Mouse (Mus musculus): ENCODE results near the gene Tbx3. TPM values are rescaled to one million over a fixed set of nuclear protein-coding genes. Genes with fewer than 3 reads are reported as not detected.

The Tbx3 gene
- polyA plus RNA-seq, 1 experiment from 2014 or later = 10.5 TPM

- Histone ChIP-seq H3K9me3 (ENCODE audit: control insufficient read depth, low read length) (no peaks in the 10 kb centered on the region; the same call in 1 of the 2 replicates), H3K27me3 (ENCODE audit: control insufficient read depth, insufficient read depth, low read length) (peaks cover 40% of the 10 kb centered on the region), H3K4me2 (ENCODE audit: low read depth) (no peak overlapping the region), H3K36me3 (ENCODE audit: control insufficient read depth, insufficient read depth, low read length) (no peaks in the 10 kb centered on the region), H3K9ac (ENCODE audit: low read length) (no peak overlapping the region), H3K27ac (ENCODE audit: low read depth, low read length) (no peak overlapping the region), H3K4me1 (ENCODE audit: control insufficient read depth, insufficient read depth, low read length) (no peaks in the 10 kb centered on the region), H3K4me3 (ENCODE audit: low read depth, low read length) (no peak overlapping the region)
- no peak for ATAC-seq (ENCODE audit: insufficient read depth, low FRiP score, low TSS enrichment)
- peak; percentile 87 for DNase-seq (ENCODE audit: low spot score)
- WGBS = 13% methylated on average over 22 of the region's 22 CpGs
Observed at GRCm38 (mm10) chr5:119712679-119713246, 42.3 kb downstream of the Tbx3 start.

- Histone ChIP-seq H3K9me3 (ENCODE audit: control insufficient read depth, low read length) (no peaks in the 10 kb centered on the region), H3K4me2 (ENCODE audit: low read depth) (no peak overlapping the region), H3K4me3 (ENCODE audit: low read depth, low read length) (no peak overlapping the region), H3K9ac (ENCODE audit: low read length) (no peak overlapping the region), H3K27ac (ENCODE audit: low read depth, low read length) (no peak overlapping the region), H3K36me3 (ENCODE audit: control insufficient read depth, insufficient read depth, low read length) (no peaks in the 10 kb centered on the region), H3K27me3 (ENCODE audit: control insufficient read depth, insufficient read depth, low read length) (peaks cover 3% of the 10 kb centered on the region; the same call in 1 of the 2 replicates), H3K4me1 (ENCODE audit: control insufficient read depth, insufficient read depth, low read length) (no peaks in the 10 kb centered on the region)
- DNase-seq (ENCODE audit: low spot score) (no peak), ATAC-seq (ENCODE audit: insufficient read depth, low FRiP score, low TSS enrichment) (no peak)
- 7% methylated on average over 11 of the region's 11 CpGs for whole genome bisulfite sequencing
Observed at GRCm38 (mm10) chr5:119720471-119721265, 50.2 kb downstream of the Tbx3 start.

GRCm38 (mm10) chr5:119732978-119733377 lies 62.5 kb downstream of the Tbx3 start:
- H3K4me2 ChIP-seq (ENCODE audit: low read depth) = no peak overlapping the region
- no peak overlapping the region for H3K27ac ChIP-seq (ENCODE audit: low read depth, low read length)
- H3K9me3 ChIP-seq (ENCODE audit: control insufficient read depth, low read length) = no peaks in the 10 kb centered on the region
- ATAC-seq (ENCODE audit: insufficient read depth, low FRiP score, low TSS enrichment) (no peak), DNase-seq (ENCODE audit: low spot score) (no peak)
- H3K36me3 ChIP-seq (ENCODE audit: control insufficient read depth, insufficient read depth, low read length) = no peaks in the 10 kb centered on the region
- no peak overlapping the region for H3K9ac ChIP-seq (ENCODE audit: low read length)
- no peak overlapping the region for H3K4me3 ChIP-seq (ENCODE audit: low read depth, low read length)
- WGBS = 71% methylated on average over 7 of the region's 7 CpGs
- H3K4me1 ChIP-seq (ENCODE audit: control insufficient read depth, insufficient read depth, low read length) = no peaks in the 10 kb centered on the region
- no peaks in the 10 kb centered on the region for H3K27me3 ChIP-seq (ENCODE audit: control insufficient read depth, insufficient read depth, low read length)

Other genes with a start within 250 kb of the Tbx3 start
- gene Tbx5, start 162.0 kb downstream of the Tbx3 start, polyA plus RNA-seq (2014; fragmentation: Nextera tagmentation; extraction: Ambion mirVana) = 0.15 and 0.45 TPM in 2 replicates

Measured in neural tube, embryonic 11.5 days (tissue).